Mouse (Mus musculus) embryonic facial prominence, embryonic 10.5 days (tissue): ENCODE data around the gene Gm6217. TPM values are rescaled to one million over a fixed set of nuclear protein-coding genes. Genes with fewer than 3 reads are reported as not detected.
"Not testable (repeated sequence)": the region's sequence is repeated elsewhere in the genome, so short reads cannot be mapped to it uniquely, and the experiment has no call there.

Experiments used
- DNase-seq: peaks from one replicate; pipeline ENCODE4 v3.0.0-alpha.2; 2017; ENCODE audit warnings: low spot score
- H3K27ac ChIP-seq: fragments of 300-500 bp; sonication (generic); replicated peaks from 2 replicates; pipeline ENCODE4 v1.5.1; 2016; ENCODE audit warnings: mild to moderate bottlenecking
- H3K27me3 ChIP-seq: fragments of 300-500 bp; sonication (generic); replicated peaks from 2 replicates; pipeline ENCODE4 v1.6.1; 2016; ENCODE audit warnings: low read depth, mild to moderate bottlenecking; ENCODE audit not compliant: poor library complexity, severe bottlenecking
- H3K36me3 ChIP-seq: fragments of 300-500 bp; sonication (generic); replicated peaks from 2 replicates; pipeline ENCODE4 v1.6.1; 2016; ENCODE audit warnings: mild to moderate bottlenecking, moderate library complexity
- H3K4me1 ChIP-seq: fragments of 300-500 bp; sonication (generic); 2 replicates; pipeline ENCODE4 v1.6.1; 2016
- H3K4me3 ChIP-seq: fragments of 300-500 bp; sonication (generic); 2 replicates; pipeline ENCODE4 v1.5.1; 2016; ENCODE audit warnings: mild to moderate bottlenecking, moderate library complexity
- H3K9me3 ChIP-seq: fragments of 300-500 bp; sonication (generic); 2 replicates; pipeline ENCODE4 v1.6.1; 2016; ENCODE audit warnings: mild to moderate bottlenecking
- WGBS: fragments of 180-500 bp; shearing (Covaris S2); methylation state at CpG from one replicate; pipeline ENCODE4 v1.1.7; 2016; 5-methylcytosine and 5-hydroxymethylcytosine counted together
- polyA plus RNA-seq: library from polyadenylated mRNA; unstranded; fragments of >200 nt; fragmentation: Nextera tagmentation; extraction: Ambion mirVana; gene quantifications from 2 replicates; pipeline ENCODE4 v1.2.1, GENCODE M21; 2016

The Gm6217 gene
- not detected in 2 replicates for polyA plus RNA-seq

DNA sequence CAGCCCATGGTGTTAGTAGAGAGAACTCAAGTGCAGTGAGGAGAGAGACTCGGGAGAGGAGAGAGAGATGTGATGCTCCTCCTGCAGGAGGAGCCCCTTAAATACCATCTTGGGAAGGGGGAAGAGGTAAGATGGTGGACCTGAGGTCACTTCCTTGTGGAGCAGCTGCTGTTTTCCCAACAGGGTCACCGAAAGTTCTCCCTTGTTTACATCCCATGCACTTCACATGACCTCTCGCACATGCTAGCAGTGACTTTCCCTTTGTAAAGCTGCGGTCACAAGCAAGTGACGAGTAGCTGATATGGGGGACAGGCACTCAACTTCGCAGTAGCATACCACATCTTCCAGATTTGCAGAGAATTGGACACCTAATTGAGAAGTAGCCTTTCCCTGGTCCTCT is at the start of gene Gm6217:
TSS of gene Gm6217 (minus strand) at position 74 of the 400 bp plus-strand sequence.
- not testable (repeated sequence) for H3K4me1 ChIP-seq, H3K27me3 ChIP-seq, DNase-seq, H3K4me3 ChIP-seq, H3K36me3 ChIP-seq, H3K9me3 ChIP-seq, H3K27ac ChIP-seq
- WGBS, result no CpG with 5 or more reads among the region's 6 CpGs

DNA sequence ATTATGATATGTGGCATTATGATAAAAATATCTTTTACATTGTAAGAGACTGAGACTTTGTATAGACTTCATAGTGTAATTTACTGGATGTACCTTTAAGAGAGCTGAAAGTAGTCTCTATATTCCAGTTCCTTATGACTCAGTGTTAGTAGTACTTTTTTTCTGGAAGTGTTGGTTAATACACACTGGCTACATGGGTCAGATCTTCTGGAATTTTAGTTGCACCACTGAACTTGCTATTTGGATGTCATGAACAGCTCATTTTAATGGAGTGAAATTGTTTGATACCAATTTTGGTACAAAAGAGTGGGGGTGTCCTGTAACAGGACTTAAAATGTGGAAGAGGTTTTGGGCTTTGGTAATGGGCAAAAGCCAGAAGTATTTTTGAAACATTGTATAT is 46.6 kb upstream of the Gm6217 start:
- H3K4me3 ChIP-seq, result no peak overlapping the region
- no peaks in the 10 kb centered on the region for H3K36me3 ChIP-seq
- no peaks in the 10 kb centered on the region for H3K27me3 ChIP-seq
- no peak for DNase-seq
- H3K9me3 ChIP-seq, result no peaks in the 10 kb centered on the region
- no peak overlapping the region for H3K27ac ChIP-seq
- no peaks in the 10 kb centered on the region for H3K4me1 ChIP-seq

DNA sequence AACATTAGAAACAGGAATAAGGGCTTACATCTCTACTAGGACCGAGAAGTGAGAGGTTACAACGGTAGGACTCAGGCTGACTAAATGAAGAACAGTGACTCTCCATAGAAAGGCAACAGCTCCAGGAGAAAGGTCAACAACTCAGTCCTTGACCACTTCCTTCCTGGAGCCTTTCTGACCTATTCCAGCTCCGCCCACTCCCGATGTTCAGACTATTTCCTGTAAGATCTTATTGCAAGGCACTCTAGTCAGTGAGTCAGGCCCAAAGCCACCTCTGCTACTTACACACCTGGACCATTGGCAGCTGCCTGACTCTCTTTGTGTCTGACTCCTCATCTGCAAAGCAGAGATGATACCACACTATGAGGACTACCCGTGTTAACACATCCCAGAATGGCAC is 44.6 kb upstream of the Gm6217 start:
- Histone ChIP-seq H3K36me3 (no peaks in the 10 kb centered on the region), H3K9me3 (no peaks in the 10 kb centered on the region), H3K27me3 (no peaks in the 10 kb centered on the region), H3K4me3 (no peak overlapping the region), H3K27ac (no peak overlapping the region), H3K4me1 (no peaks in the 10 kb centered on the region)
- DNase-seq, result no peak
- 76% methylated on average over 5 of the region's 5 CpGs for WGBS

DNA sequence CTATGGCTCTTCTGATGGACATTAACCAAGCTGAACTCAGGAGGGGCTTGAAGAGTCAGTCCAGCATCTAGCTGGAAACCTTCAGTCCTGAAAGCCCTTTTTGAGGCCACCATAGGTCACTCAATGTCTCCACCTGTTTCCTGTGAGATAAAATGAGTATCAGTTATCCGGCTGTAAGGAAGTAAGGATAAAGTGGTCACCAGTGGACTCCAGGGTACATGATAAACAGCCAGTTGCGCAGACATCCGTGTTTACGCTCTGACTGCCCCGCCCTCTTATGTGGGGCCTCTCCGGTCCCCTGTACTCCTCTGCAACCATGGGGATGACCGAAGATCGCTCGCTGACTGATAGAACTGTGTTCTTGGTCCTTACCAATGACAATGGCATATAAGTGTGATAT is 43.1 kb upstream of the Gm6217 start:
- Histone ChIP-seq H3K4me1 (no peaks in the 10 kb centered on the region), H3K9me3 (no peaks in the 10 kb centered on the region), H3K4me3 (no peak overlapping the region), H3K27me3 (no peaks in the 10 kb centered on the region), H3K27ac (no peak overlapping the region), H3K36me3 (no peaks in the 10 kb centered on the region)
- DNase-seq, result no peak
- WGBS, result 90% methylated on average over 9 of the region's 9 CpGs

DNA sequence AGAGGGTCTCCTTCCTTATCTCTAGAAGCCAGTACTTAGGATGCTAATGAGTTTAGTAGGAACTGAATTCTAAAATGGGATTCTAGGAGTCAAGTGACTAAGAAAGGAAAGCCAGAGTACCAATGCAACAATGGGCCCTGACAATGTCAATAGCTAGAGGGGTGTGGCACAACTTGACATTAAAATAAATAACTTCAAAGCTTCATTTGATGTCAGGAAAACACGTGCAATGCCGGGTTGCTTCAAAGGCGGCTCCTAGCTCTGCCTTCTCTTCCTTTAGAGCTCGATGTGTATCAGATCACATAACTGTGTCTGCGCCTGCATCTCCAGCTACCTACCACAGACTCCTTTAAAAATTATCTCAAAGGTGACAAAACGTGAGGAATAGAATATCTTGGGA is 42.7 kb upstream of the Gm6217 start:
- 82% methylated on average over 6 of the region's 6 CpGs for WGBS
- H3K9me3 ChIP-seq, result no peaks in the 10 kb centered on the region
- H3K4me3 ChIP-seq, result no peak overlapping the region
- H3K27ac ChIP-seq, result no peak overlapping the region
- H3K27me3 ChIP-seq, result no peaks in the 10 kb centered on the region
- no peak for DNase-seq
- H3K4me1 ChIP-seq, result no peaks in the 10 kb centered on the region
- H3K36me3 ChIP-seq, result no peaks in the 10 kb centered on the region

DNA sequence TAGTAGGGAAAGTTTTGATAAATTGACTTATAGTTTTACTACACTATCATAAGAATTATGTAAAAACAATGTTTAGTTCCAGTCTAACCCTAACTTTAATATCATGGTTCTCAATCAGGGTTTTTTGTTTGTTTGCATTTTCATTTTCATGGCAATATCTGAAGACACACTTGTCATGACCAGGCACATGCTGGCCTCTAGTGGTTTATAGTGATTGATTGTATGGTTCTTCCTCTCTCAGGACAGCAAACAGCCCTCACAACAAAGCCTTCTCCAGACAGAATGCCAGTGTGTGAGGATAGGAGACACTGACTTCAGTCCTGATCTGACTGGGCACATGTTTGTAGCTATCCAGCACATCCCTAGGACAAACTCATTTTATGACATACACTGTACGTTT is 42.0 kb upstream of the Gm6217 start:
- H3K27ac ChIP-seq, result no peak overlapping the region
- WGBS, result 95% methylated on average over 1 of the region's 1 CpGs

DNA sequence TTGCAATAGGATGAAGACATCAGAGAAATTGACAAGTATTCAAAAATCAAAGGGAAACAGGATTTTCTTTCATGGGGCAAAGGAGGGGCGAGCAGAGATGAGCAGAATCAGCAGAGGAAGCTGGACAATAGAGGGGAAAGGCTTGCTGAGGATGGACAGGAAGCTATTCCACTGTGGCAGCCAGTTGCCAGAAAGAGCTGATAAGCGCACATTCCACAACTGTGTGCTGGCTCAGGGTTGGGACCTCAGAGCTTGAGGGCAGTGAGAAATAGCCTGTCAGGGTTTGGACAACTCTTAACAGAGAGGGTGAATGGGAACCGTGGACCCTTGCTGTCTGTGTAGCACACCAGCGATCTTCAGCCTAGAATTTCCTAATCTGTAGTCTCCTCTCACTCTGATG is 40.8 kb upstream of the Gm6217 start:
- WGBS, result 52% methylated on average over 4 of the region's 4 CpGs
- H3K36me3 ChIP-seq, result no peaks in the 10 kb centered on the region

More for the DNA sequence above, 42.0 kb upstream of the Gm6217 start:
- no peaks in the 10 kb centered on the region for H3K27me3 ChIP-seq
- H3K4me3 ChIP-seq, result no peak overlapping the region
- no peaks in the 10 kb centered on the region for H3K36me3 ChIP-seq
- no peaks in the 10 kb centered on the region for H3K9me3 ChIP-seq
- DNase-seq, result no peak
- no peaks in the 10 kb centered on the region for H3K4me1 ChIP-seq

DNA sequence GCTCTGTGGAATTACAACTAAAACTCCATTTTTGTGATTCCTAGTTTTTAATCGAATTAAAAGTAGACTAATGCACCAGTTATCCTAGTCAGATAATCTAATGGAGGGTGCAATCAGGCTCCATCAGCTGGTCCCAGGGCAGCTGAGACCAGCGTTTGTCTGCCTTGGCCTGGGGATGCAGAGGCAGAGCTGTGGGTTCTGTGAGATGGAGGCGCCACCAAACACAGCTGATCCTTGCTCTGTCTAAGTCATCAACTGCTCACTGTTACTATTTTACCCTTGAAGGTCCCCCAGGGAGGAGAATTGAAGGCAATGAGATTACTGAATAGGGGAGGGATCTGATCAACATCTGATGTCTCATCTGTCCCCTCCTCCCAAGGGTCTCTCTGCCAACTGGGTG is 35.2 kb upstream of the Gm6217 start:
- no peaks in the 10 kb centered on the region for H3K36me3 ChIP-seq
- no peaks in the 10 kb centered on the region for H3K9me3 ChIP-seq
- no peaks in the 10 kb centered on the region for H3K27me3 ChIP-seq
- H3K27ac ChIP-seq, result no peak overlapping the region
- H3K4me1 ChIP-seq, result no peaks in the 10 kb centered on the region
- no peak overlapping the region for H3K4me3 ChIP-seq
- 73% methylated on average over 3 of the region's 3 CpGs for WGBS
- DNase-seq, result no peak

More for the DNA sequence above, 40.8 kb upstream of the Gm6217 start:
- Histone ChIP-seq H3K4me1 (no peaks in the 10 kb centered on the region), H3K9me3 (no peaks in the 10 kb centered on the region), H3K4me3 (no peak overlapping the region), H3K27ac (no peak overlapping the region), H3K27me3 (no peaks in the 10 kb centered on the region)
- DNase-seq, result peak; percentile 14

DNA sequence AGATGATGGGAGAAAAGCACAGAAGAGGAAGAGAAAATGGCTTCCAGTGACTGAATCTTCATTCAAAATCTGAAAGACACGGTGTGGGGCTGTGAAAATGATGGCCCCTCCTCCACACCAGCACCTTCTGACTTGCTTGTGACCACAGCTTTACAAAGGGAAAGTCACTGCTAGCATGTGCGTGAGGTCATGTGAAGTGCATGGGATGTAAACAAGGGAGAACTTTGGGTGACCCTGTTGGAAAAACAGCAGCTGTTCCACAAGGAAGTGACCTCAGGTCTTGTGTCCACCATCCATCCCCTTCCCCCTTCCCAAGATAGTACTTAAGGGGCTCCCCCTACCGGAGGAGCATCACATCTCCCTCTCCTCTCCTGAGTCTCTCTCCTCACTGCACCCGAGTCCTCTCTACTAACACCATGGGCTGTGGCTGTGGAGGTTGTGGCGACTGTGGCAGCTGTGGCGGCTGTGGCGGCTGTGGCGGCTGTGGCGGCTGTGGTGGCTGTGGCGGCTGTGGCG is 28.7 kb upstream of the Gm6217 start, which contains the start of gene Gm47955:
TSS of gene Gm47955 (plus strand) at position 417 of the 516 bp plus-strand sequence.
- no peaks in the 10 kb centered on the region for H3K36me3 ChIP-seq
- no peak within 1 kb of the TSS for H3K27ac ChIP-seq
- H3K27me3 ChIP-seq, result no peaks in the 10 kb centered on the region
- H3K4me3 ChIP-seq, result no peak within 1 kb of the TSS
- no peak for DNase-seq
- no peaks in the 10 kb centered on the region for H3K4me1 ChIP-seq
- H3K9me3 ChIP-seq, result no peaks in the 10 kb centered on the region
- WGBS, result 91% methylated on average over 11 of the region's 11 CpGs

DNA sequence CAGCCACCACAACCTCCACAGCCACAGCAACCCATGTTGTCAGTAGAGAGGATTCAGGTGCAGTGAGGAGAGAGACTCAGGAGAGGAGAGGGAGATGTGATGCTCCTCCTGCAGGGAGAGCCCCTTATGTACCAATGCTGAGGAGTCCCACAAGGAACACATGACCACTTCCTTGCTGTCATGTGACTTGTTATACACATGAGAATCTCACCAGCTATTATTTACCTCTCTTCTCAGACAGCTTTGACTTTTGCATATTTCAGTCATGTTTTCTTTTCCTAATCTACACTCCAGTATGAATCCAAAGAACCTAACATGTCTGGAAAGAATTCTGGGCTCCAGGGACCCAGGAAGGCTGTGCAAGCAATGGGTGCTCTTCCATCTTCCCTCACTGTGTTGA is 24.7 kb upstream of the Gm6217 start, which contains the start of gene Gm7544:
TSS of gene Gm7544 (minus strand) at position 101 of the 400 bp plus-strand sequence.
- not testable (repeated sequence) for H3K27me3 ChIP-seq

DNA sequence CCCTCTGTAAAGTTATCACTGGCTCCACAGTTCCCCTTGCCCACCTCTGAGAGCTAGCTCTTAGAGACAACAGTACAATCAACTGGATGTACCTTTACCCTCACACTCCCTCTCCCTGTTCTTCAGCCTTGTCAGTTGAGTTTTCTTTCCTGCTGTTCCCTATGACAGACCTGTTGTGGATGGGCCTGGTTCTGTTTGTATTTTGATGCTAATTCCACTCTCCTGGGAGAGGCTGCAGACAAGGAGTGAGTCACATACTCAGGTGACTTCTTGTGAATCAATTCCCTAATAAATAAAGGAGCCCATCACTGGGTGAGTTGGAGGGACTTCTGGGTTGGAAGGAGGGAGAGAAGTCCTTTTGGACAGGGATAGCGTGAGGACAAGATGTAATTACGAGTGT is 17.4 kb upstream of the Gm6217 start:
- DNase-seq, result no peak
- 87% methylated on average over 2 of the region's 2 CpGs for WGBS
- no peak overlapping the region for H3K4me3 ChIP-seq
- H3K27me3 ChIP-seq, result no peaks in the 10 kb centered on the region
- H3K36me3 ChIP-seq, result no peaks in the 10 kb centered on the region
- no peaks in the 10 kb centered on the region for H3K9me3 ChIP-seq
- no peaks in the 10 kb centered on the region for H3K4me1 ChIP-seq
- no peak overlapping the region for H3K27ac ChIP-seq

More for the DNA sequence above, 24.7 kb upstream of the Gm6217 start, which contains the start of gene Gm7544:
- H3K27ac ChIP-seq, H3K36me3 ChIP-seq, H3K4me1 ChIP-seq, H3K9me3 ChIP-seq, H3K4me3 ChIP-seq, DNase-seq: not testable (repeated sequence)

DNA sequence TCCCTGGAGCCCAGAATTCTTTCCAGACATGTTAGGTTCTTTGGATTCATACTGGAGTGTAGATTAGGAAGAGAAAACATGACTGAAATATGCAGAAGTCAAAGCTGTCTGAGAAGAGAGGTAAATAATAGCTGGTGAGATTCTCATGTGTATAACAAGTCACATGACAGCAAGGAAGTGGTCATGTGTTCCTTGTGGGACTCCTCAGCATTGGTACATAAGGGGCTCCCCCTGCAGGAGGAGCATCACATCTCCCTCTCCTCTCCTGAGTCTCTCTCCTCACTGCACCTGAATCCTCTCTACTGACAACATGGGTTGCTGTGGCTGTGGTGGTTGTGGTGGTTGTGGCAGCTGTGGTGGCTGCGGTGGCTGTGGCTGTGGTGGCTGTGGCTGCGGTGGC is 14.8 kb upstream of the Gm6217 start:
- not testable (repeated sequence) for H3K4me1 ChIP-seq, H3K27me3 ChIP-seq, H3K9me3 ChIP-seq, H3K36me3 ChIP-seq, H3K4me3 ChIP-seq, DNase-seq, H3K27ac ChIP-seq
- 92% methylated on average over 2 of the region's 2 CpGs for WGBS

DNA sequence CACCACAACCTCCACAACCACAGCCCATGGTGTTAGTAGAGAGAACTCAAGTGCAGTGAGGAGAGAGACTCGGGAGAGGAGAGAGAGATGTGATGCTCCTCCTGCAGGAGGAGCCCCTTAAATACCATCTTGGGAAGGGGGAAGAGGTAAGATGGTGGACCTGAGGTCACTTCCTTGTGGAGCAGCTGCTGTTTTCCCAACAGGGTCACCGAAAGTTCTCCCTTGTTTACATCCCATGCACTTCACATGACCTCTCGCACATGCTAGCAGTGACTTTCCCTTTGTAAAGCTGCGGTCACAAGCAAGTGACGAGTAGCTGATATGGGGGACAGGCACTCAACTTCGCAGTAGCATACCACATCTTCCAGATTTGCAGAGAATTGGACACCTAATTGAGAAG is 12.1 kb upstream of the Gm6217 start, which contains the start of gene A030003K21Rik:
TSS of gene A030003K21Rik (minus strand) at position 94 of the 400 bp plus-strand sequence.
- H3K4me3 ChIP-seq, H3K27me3 ChIP-seq, H3K27ac ChIP-seq, DNase-seq, H3K36me3 ChIP-seq, H3K4me1 ChIP-seq: not testable (repeated sequence)
- no CpG with 5 or more reads among the region's 6 CpGs for WGBS
- peaks cover 19% of the 10 kb centered on the region; the same call in 1 of the 2 replicates for H3K9me3 ChIP-seq
